8 mouse cellular contexts compared by ENCODE assay signal in the genomic region with DNA sequence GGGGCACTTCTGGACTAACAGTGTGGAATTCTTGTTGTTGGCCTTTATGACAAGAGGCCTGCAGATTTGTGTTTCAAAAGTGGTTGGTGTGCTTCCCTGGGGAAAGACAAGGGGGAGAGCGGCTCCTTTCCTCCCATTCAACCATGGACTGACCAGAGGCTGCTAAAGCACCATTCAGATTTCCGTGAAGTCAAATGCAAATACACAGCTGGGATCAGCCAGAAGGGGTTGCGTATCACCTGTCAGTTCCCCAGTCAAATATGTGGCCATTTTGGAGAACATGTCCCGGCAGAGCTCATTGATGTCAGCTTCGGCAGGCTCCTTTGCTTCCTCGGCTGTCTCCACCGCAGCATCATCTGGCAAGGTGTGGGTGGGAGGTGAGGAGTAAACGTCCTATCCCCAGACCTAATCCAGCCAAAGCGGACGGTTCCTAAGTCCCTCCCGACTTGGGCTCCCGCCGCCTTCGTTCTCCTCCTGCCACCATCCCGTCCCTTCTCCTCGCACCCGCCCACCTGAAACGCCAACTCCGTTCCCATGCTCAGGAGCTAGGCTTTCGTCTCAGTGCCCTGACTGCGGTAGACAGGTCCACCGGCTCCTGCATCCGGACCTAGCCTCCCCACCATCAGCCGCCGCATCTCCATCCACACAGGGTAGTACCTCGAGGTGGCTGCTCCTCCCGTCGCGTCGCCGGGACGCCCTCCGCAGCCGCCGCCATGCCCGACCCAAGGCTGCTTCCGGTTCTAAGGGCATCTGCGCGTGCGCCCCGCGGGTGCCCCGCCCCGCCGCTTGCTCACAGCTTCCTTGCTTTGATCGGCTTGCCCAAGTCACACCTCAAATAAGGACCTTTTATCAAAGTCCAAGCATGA. TPM values are rescaled to one million over a fixed set of nuclear protein-coding genes. Genes with fewer than 3 reads are reported as not detected.
A peak's percentile ranks its signal among the peaks of the same experiment; 100 is the strongest.
DNase-seq lines count a peak whose midpoint lies in the region; ATAC-seq and TF ChIP-seq lines count a peak whose summit lies in the region.

A gene (minus strand): TSS at position 745 of the 866 bp plus-strand sequence.

- 5% methylated on average over 46 of the region's 46 CpGs for WGBS in heart, embryonic 10.5 days
- 2% methylated on average over 46 of the region's 46 CpGs for WGBS in kidney, embryonic 15.5 days

- no peaks in the 10 kb centered on the region for H3K9me3 ChIP-seq in heart, embryonic 10.5 days
- H3K9me3 ChIP-seq in kidney, embryonic 15.5 days (replicated peaks): no peaks in the 10 kb centered on the region

- H3K4me1 ChIP-seq in bone marrow macrophage, adult 2 months (ENCODE audit: control insufficient read depth, insufficient read depth, low read length): peaks cover 22% of the 10 kb centered on the region
- H3K4me1 ChIP-seq in embryonic fibroblast, embryonic 13.5 days (ENCODE audit: control insufficient read depth, insufficient read depth, low read length): peaks cover 3% of the 10 kb centered on the region; the same call in 1 of the 2 replicates
- H3K4me1 ChIP-seq in heart, embryonic 10.5 days: peaks cover 13% of the 10 kb centered on the region
- H3K4me1 ChIP-seq in kidney, embryonic 15.5 days: peaks cover 17% of the 10 kb centered on the region

- DNase-seq in A20 (ENCODE audit: low read depth, low spot score): peak; percentile 92
- peak; percentile 91 for DNase-seq in heart, embryonic 10.5 days (ENCODE audit: low spot score)
- DNase-seq in liver: peak; percentile 88
- peak; percentile 91 to 96 for DNase-seq in spleen, postnatal 4 days (ENCODE audit: low spot score in 2 of 2)

- peaks cover 35% of the 10 kb centered on the region for H3K36me3 ChIP-seq in heart, embryonic 10.5 days
- peaks cover 33% of the 10 kb centered on the region for H3K36me3 ChIP-seq in kidney, embryonic 15.5 days

- peak within 1 kb of the TSS; percentile 87 for H3K4me2 ChIP-seq in kidney, embryonic 15.5 days

- peak within 1 kb of the TSS; percentile 90 for H3K4me3 ChIP-seq in bone marrow macrophage, adult 2 months (ENCODE audit: insufficient read depth, low read length)
- H3K4me3 ChIP-seq in embryonic fibroblast, embryonic 13.5 days (ENCODE audit: insufficient read depth, low read length): peak within 1 kb of the TSS; percentile 81
- peak within 1 kb of the TSS; percentile 65 for H3K4me3 ChIP-seq in heart, embryonic 10.5 days
- peak within 1 kb of the TSS; percentile 75 for H3K4me3 ChIP-seq in kidney, embryonic 15.5 days (replicated peaks)

- peak; percentile 82; the same call in 1 of the 2 replicates for ATAC-seq in kidney, embryonic 15.5 days (replicated peaks; ENCODE audit: low FRiP score)
- peak; percentile 54 for ATAC-seq in monocyte, adult 5-6 weeks (replicated peaks; ENCODE audit: insufficient number of reproducible peaks, low FRiP score, low TSS enrichment, poor library complexity, severe bottlenecking)

- no peak within 1 kb of the TSS for H3K27ac ChIP-seq in bone marrow macrophage, adult 2 months (ENCODE audit: insufficient read depth, low read depth, low read length)
- H3K27ac ChIP-seq in embryonic fibroblast, embryonic 13.5 days (ENCODE audit: insufficient read depth, low read length): no peak within 1 kb of the TSS
- H3K27ac ChIP-seq in heart, embryonic 10.5 days: peak within 1 kb of the TSS; percentile 83
- 0 out of 2 replicates have a peak within 1 kb of the TSS, but pooled peaks have one; percentile 32 for H3K27ac ChIP-seq in kidney, embryonic 15.5 days

- peak within 1 kb of the TSS; percentile 71 for H3K9ac ChIP-seq in kidney, embryonic 15.5 days

- peaks cover 12% of the 10 kb centered on the region; the same call in 1 of the 2 replicates for H3K27me3 ChIP-seq in heart, embryonic 10.5 days (ENCODE audit: insufficient read depth, poor library complexity, severe bottlenecking)
- H3K27me3 ChIP-seq in kidney, embryonic 15.5 days: 0 out of 2 replicates have a peak, but pooled peaks cover 12% of the 10 kb centered on the region

- no peak for TF ChIP-seq CTCF in bone marrow macrophage, adult 2 months (IDR thresholded peaks at IDR 0.05; ENCODE audit: low read depth, low read length)
- no peak for TF ChIP-seq CTCF in embryonic fibroblast, embryonic 13.5 days (IDR thresholded peaks at IDR 0.05; ENCODE audit: borderline replicate concordance, insufficient read depth, low read length)

- TF ChIP-seq POLR2A in bone marrow macrophage, adult 2 months (IDR thresholded peaks at IDR 0.05; ENCODE audit: borderline replicate concordance, low read depth, low read length): no peak
- peak; percentile 81 for TF ChIP-seq POLR2A in embryonic fibroblast, embryonic 13.5 days (IDR thresholded peaks at IDR 0.05; ENCODE audit: low read depth, low read length)

RNA-seq across cellular contexts. Expression of the gene that starts here (rescaled TPM):
- 55.9 and 58.7 TPM in 2 replicates for polyA plus RNA-seq in bone marrow macrophage, adult 2 months (2012; ENCODE audit: insufficient read depth, insufficient read length, missing spikeins)
- polyA plus RNA-seq in embryonic fibroblast, embryonic 13.5 days (2011; ENCODE audit: insufficient read length, low read depth, missing spikeins): 58.1 and 70.9 TPM in 2 replicates
- polyA plus RNA-seq in heart, embryonic 10.5 days (2016; fragmentation: Nextera tagmentation; extraction: Ambion mirVana): 69.0 and 91.3 TPM in 2 replicates
- polyA plus RNA-seq in kidney, embryonic 15.5 days (2015; fragmentation: Nextera tagmentation; extraction: Ambion mirVana): 87.4 and 93.7 TPM in 2 replicates
- 80.6 to 110 TPM (median 103 TPM) in 3 replicates for total RNA-seq in monocyte, adult 5-6 weeks (2017)

Comparison
In these comparisons a context has a peak if more than half of its experiments do, and no peak if none do; other contexts are left out.
1. H3K27ac ChIP-seq: peak in heart, embryonic 10.5 days (single experiment) and kidney, embryonic 15.5 days (single experiment); none in bone marrow macrophage, adult 2 months (single experiment) and embryonic fibroblast, embryonic 13.5 days (single experiment).
2. Peak in every context shown above with its lines, with median percentiles within 50 percentile points of each other: DNase-seq and H3K4me3 ChIP-seq.